In genomic region chr16:96904761-96905160, GRCm38 (mm10) we compare ENCODE assay signal across 19 mouse cellular contexts.
A peak's percentile ranks its signal among the peaks of the same experiment; 100 is the strongest.
DNase-seq lines count a peak whose midpoint lies in the region; ATAC-seq lines count a peak whose summit lies in the region.
"Had no signal": no experiment of that assay in that cellular context is flagged by ENCODE, and none has a peak within 500 bp of the region (broad histone marks: within the 10 kb centered on the region; RNA-seq: fewer than 3 reads in every experiment).

No protein-coding gene starts in this region.

- H3K4me1 ChIP-seq in heart, embryonic 12.5 days (replicated peaks), result peaks cover 10% of the 10 kb centered on the region
- peaks cover 64% of the 10 kb centered on the region for H3K4me1 ChIP-seq in liver, embryonic 15.5 days (replicated peaks)
- H3K4me1 ChIP-seq in liver, embryonic 11.5 days (replicated peaks; ENCODE audit: control insufficient read depth, insufficient read depth, low read length), result peaks cover 14% of the 10 kb centered on the region
- H3K4me1 ChIP-seq in midbrain, embryonic 15.5 days, result peaks cover 13% of the 10 kb centered on the region
- H3K4me1 ChIP-seq: heart, embryonic 15.5 days had no signal

- H3K4me2 ChIP-seq in heart, embryonic 12.5 days, result no peak overlapping the region
- no peak overlapping the region for H3K4me2 ChIP-seq in liver, embryonic 15.5 days
- no peak overlapping the region for H3K4me2 ChIP-seq in liver, embryonic 11.5 days
- H3K4me2 ChIP-seq in midbrain, embryonic 15.5 days, result no peak overlapping the region
- H3K4me2 ChIP-seq: heart, embryonic 15.5 days; limb, embryonic 12.5 days had no signal

- H3K36me3 ChIP-seq in heart, embryonic 12.5 days, result no peaks in the 10 kb centered on the region
- H3K36me3 ChIP-seq in liver, embryonic 15.5 days (replicated peaks), result no peaks in the 10 kb centered on the region
- H3K36me3 ChIP-seq in liver, embryonic 11.5 days (ENCODE audit: control insufficient read depth, insufficient read depth, low read length), result no peaks in the 10 kb centered on the region
- H3K36me3 ChIP-seq in midbrain, embryonic 15.5 days (replicated peaks), result no peaks in the 10 kb centered on the region
- H3K36me3 ChIP-seq: forebrain, embryonic 10.5 days; heart, embryonic 15.5 days; limb, embryonic 12.5 days had no signal

- no peaks in the 10 kb centered on the region for H3K9me3 ChIP-seq in heart, embryonic 12.5 days (replicated peaks)
- no peaks in the 10 kb centered on the region for H3K9me3 ChIP-seq in liver, embryonic 15.5 days (replicated peaks)
- no peaks in the 10 kb centered on the region for H3K9me3 ChIP-seq in liver, embryonic 11.5 days (ENCODE audit: control insufficient read depth, low read length)
- no peaks in the 10 kb centered on the region for H3K9me3 ChIP-seq in midbrain, embryonic 15.5 days
- H3K9me3 ChIP-seq: forebrain, embryonic 10.5 days; heart, embryonic 15.5 days; limb, embryonic 12.5 days had no signal

- no peak overlapping the region for H3K4me3 ChIP-seq in heart, embryonic 12.5 days
- H3K4me3 ChIP-seq in liver, embryonic 15.5 days (replicated peaks), result no peak overlapping the region
- no peak overlapping the region for H3K4me3 ChIP-seq in liver, embryonic 11.5 days (ENCODE audit: low read depth, low read length)
- H3K4me3 ChIP-seq in midbrain, embryonic 15.5 days, result no peak overlapping the region
- H3K4me3 ChIP-seq: forebrain, embryonic 10.5 days; heart, embryonic 15.5 days; limb, embryonic 12.5 days had no signal

- no peak overlapping the region for H3K9ac ChIP-seq in heart, embryonic 12.5 days
- H3K9ac ChIP-seq in liver, embryonic 15.5 days, result no peak overlapping the region
- H3K9ac ChIP-seq in liver, embryonic 11.5 days (ENCODE audit: low read depth, low read length), result no peak overlapping the region
- no peak overlapping the region for H3K9ac ChIP-seq in midbrain, embryonic 15.5 days
- H3K9ac ChIP-seq: forebrain, postnatal 0 days; heart, embryonic 15.5 days; limb, embryonic 12.5 days had no signal

- no peaks in the 10 kb centered on the region for H3K27me3 ChIP-seq in heart, embryonic 12.5 days (replicated peaks)
- H3K27me3 ChIP-seq in liver, embryonic 15.5 days, result no peaks in the 10 kb centered on the region
- H3K27me3 ChIP-seq in liver, embryonic 11.5 days (replicated peaks; ENCODE audit: control insufficient read depth, insufficient read depth, low read length), result no peaks in the 10 kb centered on the region
- H3K27me3 ChIP-seq in midbrain, embryonic 15.5 days (replicated peaks), result no peaks in the 10 kb centered on the region
- H3K27me3 ChIP-seq: heart, embryonic 15.5 days; limb, embryonic 12.5 days had no signal

- peak; percentile 22 for DNase-seq in heart, adult 11 months
- DNase-seq in liver, embryonic 11.5 days (ENCODE audit: low spot score), result no peak
- DNase-seq in brain, adult 2 months (ENCODE audit: low read depth, low spot score), result peak; percentile 28
- no peak for DNase-seq in frontal cortex, postnatal 36 days (ENCODE audit: low spot score in 2 of 2)
- DNase-seq: B cell, adult 2 months; cerebellum, adult 8-10 months; forebrain, postnatal 0 days; heart, postnatal 4 days; lung, adult 18-20 months; lung, postnatal 14 days; right cerebral cortex, adult 18-20 months had no signal

- 40% methylated on average over 2 of the region's 2 CpGs for WGBS in heart, embryonic 12.5 days
- WGBS in liver, embryonic 15.5 days (ENCODE audit: insufficient replicate concordance), result 62% methylated on average over 2 of the region's 2 CpGs
- 45% methylated on average over 2 of the region's 2 CpGs for WGBS in liver, embryonic 11.5 days
- 43% methylated on average over 2 of the region's 2 CpGs for WGBS in midbrain, embryonic 15.5 days

- no peak for ATAC-seq in heart, embryonic 12.5 days (ENCODE audit: insufficient number of reproducible peaks, low FRiP score)
- ATAC-seq in liver, embryonic 15.5 days (ENCODE audit: insufficient read depth), result no peak
- ATAC-seq in liver, embryonic 11.5 days (replicated peaks; ENCODE audit: low FRiP score), result no peak
- ATAC-seq in midbrain, embryonic 15.5 days (replicated peaks), result no peak
- ATAC-seq: forebrain, postnatal 0 days; intestine, postnatal 0 days had no signal

- no peak overlapping the region for H3K27ac ChIP-seq in heart, embryonic 12.5 days (ENCODE audit: poor library complexity, severe bottlenecking)
- 0 out of 2 replicates have a peak overlapping the region, but pooled peaks have one; percentile 24 for H3K27ac ChIP-seq in liver, embryonic 15.5 days (replicated peaks)
- H3K27ac ChIP-seq in liver, embryonic 11.5 days (ENCODE audit: low read depth, low read length), result no peak overlapping the region
- H3K27ac ChIP-seq in midbrain, embryonic 15.5 days, result peak overlapping the region; percentile 42; the same call in 1 of the 2 replicates
- H3K27ac ChIP-seq: forebrain, embryonic 10.5 days; heart, embryonic 15.5 days; limb, embryonic 12.5 days; stomach, postnatal 0 days had no signal

Comparison
In these comparisons a context has a peak if more than half of its experiments do, and no peak if none do; other contexts are left out.
1. H3K27ac ChIP-seq: peak in liver, embryonic 15.5 days (single experiment) and midbrain, embryonic 15.5 days (single experiment); none in heart, embryonic 12.5 days (single experiment) and liver, embryonic 11.5 days (single experiment).
2. DNase-seq: peak in heart, adult 11 months (single experiment) and brain, adult 2 months (single experiment); none in liver, embryonic 11.5 days (single experiment) and frontal cortex, postnatal 36 days (0 of 2).